Mouse (Mus musculus) neural tube, embryonic 14.5 days (tissue): ENCODE data around the gene Nmt1. TPM values are rescaled to one million over a fixed set of nuclear protein-coding genes. Genes with fewer than 3 reads are reported as not detected.

ENCODE experiments used
- ATAC-seq: fragments of 200-750 bp; cut with Nextera tagmentation; 2 replicates; pipeline ENCODE4 v1.8.0; 2017; ENCODE audit warnings: low read depth, mild to moderate bottlenecking, moderate TSS enrichment, moderate library complexity
- H3K27ac ChIP-seq: fragments of 300-500 bp; sonication (generic); 2 replicates; pipeline ENCODE4 v1.5.1; 2014; ENCODE audit warnings: low read depth, mild to moderate bottlenecking, control low read depth, low read length, moderate library complexity, mixed read lengths
- H3K27me3 ChIP-seq: fragments of 300-500 bp; sonication (generic); 2 replicates; pipeline ENCODE4 v1.6.1; 2014; ENCODE audit warnings: low read length; ENCODE audit not compliant: control insufficient read depth, insufficient read depth
- H3K36me3 ChIP-seq: fragments of 300-500 bp; sonication (generic); 2 replicates; pipeline ENCODE4 v1.6.1; 2014; ENCODE audit warnings: low read length, mixed read lengths; ENCODE audit not compliant: control insufficient read depth, insufficient read depth
- H3K4me1 ChIP-seq: fragments of 300-500 bp; sonication (generic); 2 replicates; pipeline ENCODE4 v1.6.1; 2014; ENCODE audit warnings: low read length; ENCODE audit not compliant: control insufficient read depth, insufficient read depth
- H3K4me2 ChIP-seq: fragments of 300-500 bp; sonication (generic); 2 replicates; pipeline ENCODE4 v1.6.1; 2014; ENCODE audit warnings: mild to moderate bottlenecking, low read depth, low read length, control low read depth
- H3K4me3 ChIP-seq: fragments of 300-500 bp; sonication (generic); 2 replicates; pipeline ENCODE4 v1.5.1; 2014; ENCODE audit warnings: low read depth, low read length, control low read depth, mixed read lengths
- H3K9ac ChIP-seq: fragments of 300-500 bp; sonication (generic); replicated peaks from 2 replicates; pipeline ENCODE4 v1.6.1; 2014; ENCODE audit warnings: low read depth, mild to moderate bottlenecking, control low read depth, low read length, mixed read lengths
- H3K9me3 ChIP-seq: fragments of 300-500 bp; sonication (generic); 2 replicates; pipeline ENCODE4 v1.6.1; 2016; ENCODE audit warnings: low read length; ENCODE audit not compliant: control insufficient read depth
- whole genome bisulfite sequencing: fragments of 180-500 bp; shearing (Covaris S2); extraction: QIAGEN DNeasy Blood & Tissue Kit; methylation state at CpG from one replicate; pipeline ENCODE4 v1.1.7; 2014; 5-methylcytosine and 5-hydroxymethylcytosine counted together
- polyA plus RNA-seq: library from polyadenylated mRNA; unstranded; fragments of >200 nt; fragmentation: Nextera tagmentation; extraction: Ambion mirVana; gene quantifications from 2 replicates; pipeline ENCODE4 v1.2.1, GENCODE M21; 2014

Gene Nmt1
- polyA plus RNA-seq, 1 experiment from 2014 or later: 35.5 TPM

DNA sequence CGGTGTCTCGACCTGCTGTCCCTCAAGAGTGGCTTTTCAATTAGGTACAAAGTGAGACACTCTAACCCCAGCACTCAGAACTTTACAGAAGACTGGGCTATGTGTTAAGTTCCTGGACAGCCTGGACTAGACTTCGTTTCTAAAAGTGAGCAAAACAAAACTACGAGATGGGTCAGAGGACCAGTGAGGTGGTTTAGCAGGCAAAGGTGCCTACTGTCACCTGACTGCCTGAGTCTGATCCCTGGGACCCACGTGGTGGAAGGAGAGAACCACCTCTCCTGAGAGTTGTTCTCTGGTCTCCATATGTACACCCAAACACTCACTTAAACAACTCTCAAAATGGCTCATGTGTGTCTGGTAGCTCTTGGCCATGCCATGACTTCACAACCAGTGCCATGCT lies 26.9 kb upstream of the Nmt1 start:
- Histone ChIP-seq H3K4me1 (no peaks in the 10 kb centered on the region), H3K4me2 (no peak overlapping the region), H3K9ac (no peak overlapping the region), H3K4me3 (no peak overlapping the region), H3K27me3 (no peaks in the 10 kb centered on the region), H3K27ac (no peak overlapping the region), H3K36me3 (peaks cover 27% of the 10 kb centered on the region), H3K9me3 (no peaks in the 10 kb centered on the region)
- 89% methylated on average over 5 of the region's 5 CpGs for WGBS
- ATAC-seq: no peak

DNA sequence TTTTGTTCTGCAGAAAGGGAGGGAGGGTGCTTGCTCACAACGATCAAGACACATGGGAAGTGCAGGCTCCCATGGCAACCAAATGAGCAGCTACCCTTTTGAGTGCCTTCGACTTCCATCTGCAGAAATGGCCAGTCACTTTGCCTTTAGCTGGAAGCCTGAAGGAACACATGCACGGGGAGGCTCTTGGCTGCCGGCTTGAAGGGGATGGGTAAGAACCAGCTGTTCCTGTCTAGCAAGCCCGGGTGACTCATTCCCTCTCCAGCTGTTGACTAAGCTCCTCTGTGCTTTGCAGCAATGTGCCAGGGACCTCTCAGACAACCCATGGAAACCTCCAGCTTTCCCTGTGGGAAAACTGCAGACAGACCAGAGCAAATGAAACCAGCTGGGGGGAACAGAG lies 24.8 kb upstream of the Nmt1 start:
- Histone ChIP-seq H3K4me2 (no peak overlapping the region), H3K27ac (no peak overlapping the region), H3K27me3 (no peaks in the 10 kb centered on the region), H3K4me3 (no peak overlapping the region), H3K9ac (no peak overlapping the region), H3K4me1 (no peaks in the 10 kb centered on the region), H3K9me3 (no peaks in the 10 kb centered on the region), H3K36me3 (peaks cover 15% of the 10 kb centered on the region)
- ATAC-seq: no peak
- WGBS: 35% methylated on average over 5 of the region's 5 CpGs

DNA sequence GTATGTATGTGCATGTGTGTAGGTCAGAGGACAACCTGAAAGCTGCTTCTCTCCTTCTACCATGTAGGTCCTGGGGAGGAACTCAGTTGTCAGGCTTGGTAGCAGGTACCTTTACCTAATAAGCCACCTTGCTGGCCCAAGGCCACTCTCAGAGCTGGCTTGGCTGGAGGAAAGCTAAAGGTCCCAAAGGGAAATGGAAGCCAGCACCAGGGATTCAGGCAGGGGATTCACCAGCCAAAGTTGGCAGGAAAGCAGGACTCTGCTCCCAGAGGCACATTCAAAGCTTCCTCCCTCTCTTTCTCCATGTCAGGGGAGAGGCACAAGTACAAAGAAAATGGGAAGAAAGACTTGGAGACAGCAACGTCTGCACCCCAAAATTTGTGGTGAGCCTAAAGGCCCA lies 23.1 kb upstream of the Nmt1 start:
- no peak overlapping the region for H3K4me3 ChIP-seq

GRCm38 (mm10) chr11:103005254-103005981 lies 22.6 kb upstream of the Nmt1 start:
- Histone ChIP-seq H3K4me3 (no peak overlapping the region), H3K4me2 (no peak overlapping the region), H3K36me3 (no peaks in the 10 kb centered on the region), H3K27ac (no peak overlapping the region), H3K9ac (no peak overlapping the region), H3K9me3 (no peaks in the 10 kb centered on the region), H3K27me3 (no peaks in the 10 kb centered on the region), H3K4me1 (no peaks in the 10 kb centered on the region)
- no peak for ATAC-seq
- 90% methylated on average over 11 of the region's 11 CpGs for WGBS

More for the DNA sequence above, 23.1 kb upstream of the Nmt1 start:
- Histone ChIP-seq H3K4me1 (no peaks in the 10 kb centered on the region), H3K9me3 (no peaks in the 10 kb centered on the region), H3K4me2 (no peak overlapping the region), H3K36me3 (peaks cover 4% of the 10 kb centered on the region; the same call in 1 of the 2 replicates), H3K9ac (no peak overlapping the region), H3K27ac (no peak overlapping the region), H3K27me3 (no peaks in the 10 kb centered on the region)
- WGBS: 95% methylated on average over 1 of the region's 1 CpGs
- ATAC-seq: no peak

DNA sequence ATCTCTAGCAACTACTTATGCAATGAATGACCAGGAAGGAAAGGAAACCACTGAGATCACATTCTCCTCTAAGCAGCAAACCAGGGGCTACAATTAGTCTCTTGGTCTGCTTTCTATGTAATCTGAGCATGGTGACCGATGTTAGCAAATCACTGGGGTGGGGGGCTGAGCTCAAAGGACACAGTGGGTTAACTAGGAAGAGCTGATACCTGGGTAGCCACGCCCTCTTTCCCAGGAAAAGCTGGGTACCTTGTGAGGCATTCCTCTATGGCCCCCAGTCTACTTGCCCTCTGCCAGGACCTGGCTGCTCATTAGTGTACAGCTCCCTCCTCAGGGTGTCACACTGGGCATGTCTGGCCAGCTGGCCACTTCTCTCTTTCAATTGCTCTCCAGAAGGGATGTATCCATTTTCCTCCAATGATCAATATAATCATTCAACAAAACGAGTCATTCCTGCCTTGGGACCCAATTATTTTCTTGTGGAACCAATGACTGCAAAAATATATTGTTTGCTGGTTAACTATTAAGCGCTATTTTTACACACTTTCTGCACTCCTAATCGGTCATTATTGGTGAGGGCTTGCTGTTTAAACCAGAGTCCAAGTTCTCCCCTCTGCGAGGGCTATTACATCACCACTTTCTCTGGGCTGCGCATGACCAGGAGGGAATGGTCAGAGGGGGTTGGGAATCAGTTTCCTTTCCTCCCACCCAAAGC lies 21.5 kb upstream of the Nmt1 start:
- no peak overlapping the region for H3K4me2 ChIP-seq
- no peaks in the 10 kb centered on the region for H3K4me1 ChIP-seq
- no peaks in the 10 kb centered on the region for H3K9me3 ChIP-seq
- H3K27ac ChIP-seq: no peak overlapping the region
- ATAC-seq: no peak
- H3K36me3 ChIP-seq: no peaks in the 10 kb centered on the region
- 90% methylated on average over 7 of the region's 7 CpGs for WGBS
- H3K4me3 ChIP-seq: no peak overlapping the region
- no peak overlapping the region for H3K9ac ChIP-seq
- no peaks in the 10 kb centered on the region for H3K27me3 ChIP-seq

GRCm38 (mm10) chr11:103007001-103007340 lies 21.0 kb upstream of the Nmt1 start:
- Histone ChIP-seq H3K4me1 (no peaks in the 10 kb centered on the region), H3K4me3 (no peak overlapping the region), H3K9me3 (no peaks in the 10 kb centered on the region), H3K4me2 (no peak overlapping the region), H3K27ac (no peak overlapping the region), H3K27me3 (no peaks in the 10 kb centered on the region), H3K36me3 (no peaks in the 10 kb centered on the region), H3K9ac (no peak overlapping the region)
- WGBS: 86% methylated on average over 6 of the region's 6 CpGs
- no peak for ATAC-seq

- WGBS: 78% methylated on average over 7 of the region's 7 CpGs
- no peaks in the 10 kb centered on the region for H3K9me3 ChIP-seq
- ATAC-seq: no peak
These were observed 19.4 kb upstream of the Nmt1 start for GRCm38 (mm10) chr11:103008558-103008957.

GRCm38 (mm10) chr11:103009208-103009607 lies 18.8 kb upstream of the Nmt1 start:
- Histone ChIP-seq H3K36me3 (no peaks in the 10 kb centered on the region), H3K27me3 (no peaks in the 10 kb centered on the region), H3K4me1 (no peaks in the 10 kb centered on the region), H3K4me3 (no peak overlapping the region), H3K4me2 (no peak overlapping the region), H3K9ac (no peak overlapping the region), H3K9me3 (no peaks in the 10 kb centered on the region), H3K27ac (no peak overlapping the region)
- WGBS: 96% methylated on average over 8 of the region's 8 CpGs
- ATAC-seq: no peak

More at GRCm38 (mm10) chr11:103008558-103008957, 19.4 kb upstream of the Nmt1 start:
- Histone ChIP-seq H3K27me3 (no peaks in the 10 kb centered on the region), H3K4me1 (no peaks in the 10 kb centered on the region), H3K4me2 (no peak overlapping the region), H3K9ac (no peak overlapping the region), H3K27ac (no peak overlapping the region), H3K4me3 (no peak overlapping the region), H3K36me3 (no peaks in the 10 kb centered on the region)

DNA sequence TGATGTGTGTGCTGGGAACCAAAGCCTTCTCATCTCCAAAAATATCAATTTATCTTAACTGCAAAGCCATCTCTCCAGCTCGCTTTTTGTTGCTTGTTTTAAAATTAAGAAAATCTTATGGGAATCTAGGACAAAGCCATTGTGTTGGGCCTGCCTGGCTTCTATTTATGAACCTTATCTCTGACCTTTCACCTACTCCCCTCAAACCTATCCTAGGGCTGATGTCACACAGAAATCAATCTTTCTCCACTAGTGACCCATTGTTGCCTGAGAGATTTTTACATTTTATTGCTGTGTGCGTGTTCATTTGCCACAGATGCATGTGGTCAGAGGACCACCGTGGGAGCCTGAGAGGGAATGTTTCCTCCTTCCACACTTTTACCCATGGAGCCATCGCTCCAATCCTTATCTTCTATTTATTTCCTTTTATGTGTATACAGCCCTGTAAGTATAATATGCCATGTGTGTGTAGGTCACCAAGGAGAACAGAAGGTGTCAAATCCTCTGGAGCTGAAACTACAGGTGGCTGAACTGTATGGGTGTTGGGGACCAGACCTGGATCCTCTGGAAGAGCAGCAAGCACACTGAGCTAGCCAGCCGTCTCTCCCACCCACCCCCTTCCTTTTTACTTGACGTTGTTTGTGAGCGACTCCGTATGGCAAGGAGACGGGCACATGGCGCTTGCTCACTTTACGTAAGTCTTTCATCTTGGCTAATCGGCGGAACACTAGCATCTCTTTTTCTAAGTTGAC lies 17.4 kb upstream of the Nmt1 start:
- no peak overlapping the region for H3K4me3 ChIP-seq
- H3K4me1 ChIP-seq: peaks cover 4% of the 10 kb centered on the region
- no peak overlapping the region for H3K9ac ChIP-seq
- H3K9me3 ChIP-seq: no peaks in the 10 kb centered on the region
- WGBS: 90% methylated on average over 13 of the region's 13 CpGs
- no peak for ATAC-seq
- no peak overlapping the region for H3K27ac ChIP-seq
- no peaks in the 10 kb centered on the region for H3K36me3 ChIP-seq
- H3K4me2 ChIP-seq: no peak overlapping the region
- no peaks in the 10 kb centered on the region for H3K27me3 ChIP-seq
